Mouse (Mus musculus) heart, embryonic 11.5 days (tissue): Measurements from ENCODE around the gene Slc12a1. TPM values are rescaled to one million over a fixed set of nuclear protein-coding genes. Genes with fewer than 3 reads are reported as not detected.

Experiments
- ATAC-seq: fragments of 200-750 bp; cut with Nextera tagmentation; replicated peaks from 2 replicates; pipeline ENCODE4 v1.8.0; 2017; ENCODE audit warnings: moderate library complexity; ENCODE audit not compliant: insufficient number of reproducible peaks, low FRiP score, low TSS enrichment
- H3K27ac ChIP-seq: fragments of 300-500 bp; sonication (generic); 2 replicates; pipeline ENCODE4 v1.5.1; 2014; ENCODE audit warnings: mild to moderate bottlenecking, low read depth, low read length
- H3K27me3 ChIP-seq: fragments of 300-500 bp; sonication (generic); 2 replicates; pipeline ENCODE4 v1.6.1; 2014; ENCODE audit warnings: mild to moderate bottlenecking, low read length, mixed read lengths; ENCODE audit not compliant: control insufficient read depth, insufficient read depth
- H3K36me3 ChIP-seq: fragments of 300-500 bp; sonication (generic); 2 replicates; pipeline ENCODE4 v1.6.1; 2014; ENCODE audit warnings: mild to moderate bottlenecking, low read length, moderate library complexity, mixed read lengths; ENCODE audit not compliant: control insufficient read depth, insufficient read depth
- H3K4me1 ChIP-seq: fragments of 300-500 bp; sonication (generic); 2 replicates; pipeline ENCODE4 v1.6.1; 2014; ENCODE audit warnings: low read length; ENCODE audit not compliant: control insufficient read depth, insufficient read depth
- H3K4me2 ChIP-seq: fragments of 300-500 bp; sonication (generic); 2 replicates; pipeline ENCODE4 v1.6.1; 2014; ENCODE audit warnings: mild to moderate bottlenecking, moderate library complexity
- H3K4me3 ChIP-seq: fragments of 300-500 bp; sonication (generic); 2 replicates; pipeline ENCODE4 v1.5.1; 2014; ENCODE audit warnings: low read depth, low read length
- H3K9ac ChIP-seq: fragments of 300-500 bp; sonication (generic); 2 replicates; pipeline ENCODE4 v1.6.1; 2014; ENCODE audit warnings: mild to moderate bottlenecking, low read depth, low read length, moderate library complexity
- H3K9me3 ChIP-seq: fragments of 300-500 bp; sonication (generic); replicated peaks from 2 replicates; pipeline ENCODE4 v1.6.1; 2016; ENCODE audit warnings: low read length; ENCODE audit not compliant: control insufficient read depth
- WGBS: fragments of 180-500 bp; shearing (Covaris S2); extraction: QIAGEN DNeasy Blood & Tissue Kit; methylation state at CpG from one replicate; pipeline ENCODE4 v1.1.7; 2014; ENCODE audit not compliant: insufficient replicate concordance; 5-methylcytosine and 5-hydroxymethylcytosine counted together
- polyA plus RNA-seq: library from polyadenylated mRNA; unstranded; fragments of >200 nt; fragmentation: Nextera tagmentation; extraction: Ambion mirVana; gene quantifications from 2 replicates; pipeline ENCODE4 v1.2.1, GENCODE M21; 2014

Gene Slc12a1
- polyA plus RNA-seq, 1 experiment from 2014 or later, result not detected

GRCm38 (mm10) chr2:125178225-125178798, 26.0 kb downstream of the Slc12a1 start:
- no peak overlapping the region for H3K9ac ChIP-seq
- H3K27me3 ChIP-seq, result no peaks in the 10 kb centered on the region
- no peak overlapping the region for H3K4me2 ChIP-seq
- no peaks in the 10 kb centered on the region for H3K4me1 ChIP-seq
- no peaks in the 10 kb centered on the region for H3K36me3 ChIP-seq
- no peak overlapping the region for H3K27ac ChIP-seq
- WGBS, result 70% methylated on average over 7 of the region's 7 CpGs
- no peaks in the 10 kb centered on the region for H3K9me3 ChIP-seq
- no peak for ATAC-seq
- no peak overlapping the region for H3K4me3 ChIP-seq

GRCm38 (mm10) chr2:125187904-125188303, 35.6 kb downstream of the Slc12a1 start:
- Histone ChIP-seq H3K4me1 (no peaks in the 10 kb centered on the region), H3K9me3 (no peaks in the 10 kb centered on the region), H3K36me3 (no peaks in the 10 kb centered on the region), H3K4me2 (no peak overlapping the region), H3K4me3 (no peak overlapping the region), H3K9ac (no peak overlapping the region), H3K27me3 (no peaks in the 10 kb centered on the region), H3K27ac (no peak overlapping the region)
- WGBS, result 79% methylated on average over 11 of the region's 11 CpGs
- ATAC-seq, result no peak

GRCm38 (mm10) chr2:125189197-125189596, 36.9 kb downstream of the Slc12a1 start:
- Histone ChIP-seq H3K9me3 (no peaks in the 10 kb centered on the region), H3K27ac (no peak overlapping the region), H3K4me1 (no peaks in the 10 kb centered on the region), H3K27me3 (no peaks in the 10 kb centered on the region), H3K4me3 (no peak overlapping the region), H3K36me3 (no peaks in the 10 kb centered on the region), H3K9ac (no peak overlapping the region), H3K4me2 (no peak overlapping the region)
- no peak for ATAC-seq
- WGBS, result 0% methylated on average over 2 of the region's 2 CpGs

- Histone ChIP-seq H3K9ac (no peak overlapping the region), H3K4me1 (no peaks in the 10 kb centered on the region), H3K27me3 (no peaks in the 10 kb centered on the region), H3K4me3 (no peak overlapping the region), H3K27ac (no peak overlapping the region), H3K36me3 (no peaks in the 10 kb centered on the region), H3K9me3 (no peaks in the 10 kb centered on the region), H3K4me2 (no peak overlapping the region)
- ATAC-seq, result no peak
Measured at GRCm38 (mm10) chr2:125192905-125193304, 40.6 kb downstream of the Slc12a1 start.

- no peak overlapping the region for H3K27ac ChIP-seq
- H3K4me2 ChIP-seq, result no peak overlapping the region
- H3K27me3 ChIP-seq, result no peaks in the 10 kb centered on the region
- 70% methylated on average over 7 of the region's 7 CpGs for WGBS
- no peaks in the 10 kb centered on the region for H3K9me3 ChIP-seq
- H3K36me3 ChIP-seq, result no peaks in the 10 kb centered on the region
- no peak overlapping the region for H3K4me3 ChIP-seq
- no peaks in the 10 kb centered on the region for H3K4me1 ChIP-seq
- no peak for ATAC-seq
- H3K9ac ChIP-seq, result no peak overlapping the region
Measured at GRCm38 (mm10) chr2:125196771-125197170, 44.5 kb downstream of the Slc12a1 start.

GRCm38 (mm10) chr2:125208894-125209596, 56.7 kb downstream of the Slc12a1 start:
- Histone ChIP-seq H3K27ac (no peak overlapping the region), H3K9ac (no peak overlapping the region), H3K36me3 (no peaks in the 10 kb centered on the region), H3K4me3 (no peak overlapping the region), H3K9me3 (no peaks in the 10 kb centered on the region), H3K4me1 (no peaks in the 10 kb centered on the region), H3K27me3 (no peaks in the 10 kb centered on the region), H3K4me2 (no peak overlapping the region)
- 82% methylated on average over 14 of the region's 14 CpGs for WGBS
- ATAC-seq, result no peak

GRCm38 (mm10) chr2:125211831-125212510, 59.7 kb downstream of the Slc12a1 start:
- H3K27ac ChIP-seq, result no peak overlapping the region
- H3K36me3 ChIP-seq, result no peaks in the 10 kb centered on the region
- H3K9ac ChIP-seq, result no peak overlapping the region
- H3K9me3 ChIP-seq, result no peaks in the 10 kb centered on the region
- WGBS, result 57% methylated on average over 10 of the region's 10 CpGs
- no peak for ATAC-seq
- no peaks in the 10 kb centered on the region for H3K4me1 ChIP-seq
- H3K4me3 ChIP-seq, result no peak overlapping the region
- H3K27me3 ChIP-seq, result no peaks in the 10 kb centered on the region
- no peak overlapping the region for H3K4me2 ChIP-seq

GRCm38 (mm10) chr2:125214592-125214991, 62.3 kb downstream of the Slc12a1 start:
- no peaks in the 10 kb centered on the region for H3K4me1 ChIP-seq
- no peaks in the 10 kb centered on the region for H3K36me3 ChIP-seq
- WGBS, result 6% methylated on average over 3 of the region's 3 CpGs
- H3K27ac ChIP-seq, result no peak overlapping the region
- ATAC-seq, result no peak
- no peak overlapping the region for H3K9ac ChIP-seq
- no peaks in the 10 kb centered on the region for H3K27me3 ChIP-seq
- no peak overlapping the region for H3K4me3 ChIP-seq
- no peaks in the 10 kb centered on the region for H3K9me3 ChIP-seq
- no peak overlapping the region for H3K4me2 ChIP-seq
